Mouse (Mus musculus) stomach, postnatal 0 days (tissue): ENCODE data around the gene Pon1. TPM values are rescaled to one million over a fixed set of nuclear protein-coding genes. Genes with fewer than 3 reads are reported as not detected.

ENCODE experiments used
- ATAC-seq: fragments of 200-750 bp; cut with Nextera tagmentation; 2 replicates; pipeline ENCODE4 v1.8.0; 2017; ENCODE audit not compliant: low FRiP score, low TSS enrichment
- DNase-seq: peaks from one replicate; pipeline ENCODE4 v3.0.0-alpha.2; 2016; ENCODE audit warnings: low spot score
- H3K27ac ChIP-seq: fragments of 300-500 bp; sonication (generic); replicated peaks from 2 replicates; pipeline ENCODE4 v1.5.1; 2014; ENCODE audit warnings: mild to moderate bottlenecking, control low read depth
- H3K27me3 ChIP-seq: fragments of 300-500 bp; sonication (generic); 2 replicates; pipeline ENCODE4 v1.6.1; 2014; ENCODE audit warnings: low read length; ENCODE audit not compliant: control insufficient read depth, insufficient read depth
- H3K36me3 ChIP-seq: fragments of 300-500 bp; sonication (generic); 2 replicates; pipeline ENCODE4 v1.6.1; 2014; ENCODE audit warnings: low read length, mixed read lengths; ENCODE audit not compliant: control insufficient read depth, insufficient read depth
- H3K4me1 ChIP-seq: fragments of 300-500 bp; sonication (generic); replicated peaks from 2 replicates; pipeline ENCODE4 v1.6.1; 2014; ENCODE audit warnings: antibody characterized with exemption; ENCODE audit not compliant: control insufficient read depth, insufficient read depth
- H3K4me2 ChIP-seq: fragments of 300-500 bp; sonication (generic); replicated peaks from 2 replicates; pipeline ENCODE4 v1.6.1; 2014; ENCODE audit warnings: low read depth, mild to moderate bottlenecking, control low read depth, moderate library complexity
- H3K4me3 ChIP-seq: fragments of 300-500 bp; sonication (generic); 2 replicates; pipeline ENCODE4 v1.5.1; 2014; ENCODE audit warnings: low read depth, low read length, control low read depth
- H3K9ac ChIP-seq: fragments of 300-500 bp; sonication (generic); 2 replicates; pipeline ENCODE4 v1.6.1; 2014; ENCODE audit warnings: mild to moderate bottlenecking, low read length, control low read depth, mixed read lengths
- H3K9me3 ChIP-seq: fragments of 300-500 bp; sonication (generic); 2 replicates; pipeline ENCODE4 v1.6.1; 2016; ENCODE audit warnings: low read length; ENCODE audit not compliant: control insufficient read depth
- CTCF ChIP-seq: IDR thresholded peaks from 2 replicates; pipeline ENCODE4 v1.5.1; 2016; ENCODE audit warnings: antibody characterized with exemption, low read depth, mild to moderate bottlenecking, moderate library complexity
- EP300 ChIP-seq: optimal IDR thresholded peaks from 2 replicates; pipeline ENCODE3; 2016; ENCODE audit warnings: antibody characterized with exemption
- WGBS: fragments of 180-500 bp; shearing (Covaris S2); extraction: QIAGEN DNeasy Blood & Tissue Kit; methylation state at CpG from one replicate; pipeline ENCODE4 v1.1.7; 2014; 5-methylcytosine and 5-hydroxymethylcytosine counted together
- polyA plus RNA-seq: library from polyadenylated mRNA; unstranded; fragments of >200 nt; fragmentation: Nextera tagmentation; extraction: Ambion mirVana; gene quantifications from 2 replicates; pipeline ENCODE4 v1.2.1, GENCODE M21; 2015

Pon1 gene
- polyA plus RNA-seq = 0.52 and 0.69 TPM in 2 replicates

- H3K4me3 ChIP-seq = no peak within 1 kb of the TSS
- no peak for DNase-seq
Observed at GRCm38 (mm10) chr6:5193693-5194092, at the start of gene Pon1. TSS of gene Pon1 (minus strand) at chr6:5193946.

GRCm38 (mm10) chr6:5238799-5239198, 45.1 kb upstream of the Pon1 start:
- no peaks in the 10 kb centered on the region for H3K36me3 ChIP-seq
- H3K4me1 ChIP-seq = no peaks in the 10 kb centered on the region
- H3K4me3 ChIP-seq = no peak overlapping the region
- 55% methylated on average over 3 of the region's 3 CpGs for WGBS
- ATAC-seq (no peak), DNase-seq (no peak)
- H3K4me2 ChIP-seq = no peak overlapping the region
- H3K9ac ChIP-seq = no peak overlapping the region
- no peaks in the 10 kb centered on the region for H3K9me3 ChIP-seq
- TF ChIP-seq EP300 = no peak
- no peak for TF ChIP-seq CTCF
- no peaks in the 10 kb centered on the region for H3K27me3 ChIP-seq
- no peak overlapping the region for H3K27ac ChIP-seq

More at GRCm38 (mm10) chr6:5193693-5194092, at the start of gene Pon1:
- ATAC-seq = no peak
- Histone ChIP-seq H3K9me3 (no peaks in the 10 kb centered on the region), H3K27ac (no peak within 1 kb of the TSS), H3K27me3 (no peaks in the 10 kb centered on the region), H3K9ac (no peak within 1 kb of the TSS), H3K4me1 (no peaks in the 10 kb centered on the region), H3K4me2 (no peak within 1 kb of the TSS), H3K36me3 (no peaks in the 10 kb centered on the region)
- TF ChIP-seq EP300 = no peak
- TF ChIP-seq CTCF = no peak
- WGBS = 44% methylated on average over 5 of the region's 5 CpGs

- ATAC-seq = no peak
Observed at GRCm38 (mm10) chr6:5237510-5237909, 43.8 kb upstream of the Pon1 start.

GRCm38 (mm10) chr6:5236843-5237371, 43.2 kb upstream of the Pon1 start:
- Histone ChIP-seq H3K27ac (no peak overlapping the region), H3K36me3 (no peaks in the 10 kb centered on the region), H3K4me2 (no peak overlapping the region), H3K9ac (no peak overlapping the region), H3K27me3 (no peaks in the 10 kb centered on the region), H3K4me3 (no peak overlapping the region), H3K4me1 (no peaks in the 10 kb centered on the region), H3K9me3 (no peaks in the 10 kb centered on the region)
- no peak for DNase-seq
- no peak for TF ChIP-seq EP300
- no peak for ATAC-seq
- WGBS = 90% methylated on average over 8 of the region's 8 CpGs

More at GRCm38 (mm10) chr6:5237510-5237909, 43.8 kb upstream of the Pon1 start:
- Histone ChIP-seq H3K27me3 (no peaks in the 10 kb centered on the region), H3K4me2 (no peak overlapping the region), H3K9me3 (no peaks in the 10 kb centered on the region), H3K9ac (no peak overlapping the region), H3K4me1 (no peaks in the 10 kb centered on the region), H3K27ac (no peak overlapping the region), H3K4me3 (no peak overlapping the region), H3K36me3 (no peaks in the 10 kb centered on the region)
- DNase-seq = no peak
- TF ChIP-seq EP300 = no peak
- no peak for TF ChIP-seq CTCF
- 62% methylated on average over 4 of the region's 4 CpGs for WGBS

- 63% methylated on average over 3 of the region's 3 CpGs for WGBS
- TF ChIP-seq CTCF (no peak), EP300 (no peak)
Observed at GRCm38 (mm10) chr6:5234563-5234962, 40.8 kb upstream of the Pon1 start.

GRCm38 (mm10) chr6:5233812-5234211, 40.1 kb upstream of the Pon1 start:
- no peak for DNase-seq
- no peaks in the 10 kb centered on the region for H3K4me1 ChIP-seq
- 94% methylated on average over 1 of the region's 1 CpGs for WGBS

More at GRCm38 (mm10) chr6:5234563-5234962, 40.8 kb upstream of the Pon1 start:
- no peak overlapping the region for H3K27ac ChIP-seq
- H3K4me2 ChIP-seq = no peak overlapping the region
- no peak overlapping the region for H3K4me3 ChIP-seq
- ATAC-seq (no peak), DNase-seq (no peak)
- no peaks in the 10 kb centered on the region for H3K27me3 ChIP-seq
- no peak overlapping the region for H3K9ac ChIP-seq
- no peaks in the 10 kb centered on the region for H3K9me3 ChIP-seq
- H3K4me1 ChIP-seq = no peaks in the 10 kb centered on the region
- H3K36me3 ChIP-seq = no peaks in the 10 kb centered on the region

More at GRCm38 (mm10) chr6:5233812-5234211, 40.1 kb upstream of the Pon1 start:
- no peaks in the 10 kb centered on the region for H3K27me3 ChIP-seq
- H3K36me3 ChIP-seq = no peaks in the 10 kb centered on the region
- no peak overlapping the region for H3K9ac ChIP-seq
- no peak for TF ChIP-seq CTCF
- ATAC-seq = no peak
- H3K9me3 ChIP-seq = no peaks in the 10 kb centered on the region
- no peak overlapping the region for H3K4me3 ChIP-seq
- no peak overlapping the region for H3K4me2 ChIP-seq
- no peak overlapping the region for H3K27ac ChIP-seq
